ENCODE assay signal across 8 mouse cellular contexts in genomic region chr2:6167843-6168558, GRCm38 (mm10). TPM values are rescaled to one million over a fixed set of nuclear protein-coding genes. Genes with fewer than 3 reads are reported as not detected.
A peak's percentile ranks its signal among the peaks of the same experiment; 100 is the strongest.
DNase-seq lines count a peak whose midpoint lies in the region; ATAC-seq lines count a peak whose summit lies in the region.
"Had no signal": no experiment of that assay in that cellular context is flagged by ENCODE, and none has a peak within 500 bp of the region (broad histone marks: within the 10 kb centered on the region; RNA-seq: fewer than 3 reads in every experiment).

No protein-coding gene starts in this region.

- DNase-seq in Muller cell, postnatal 12 days (ENCODE audit: inconsistent ontology term), result peak; percentile 71
- DNase-seq in c-Kit-positive CD71-positive TER-119-positive erythroid progenitor cells, embryonic 14.5 days (ENCODE audit: low spot score), result peak; percentile 60
- DNase-seq in layer of hippocampus, postnatal 14 days (ENCODE audit: low spot score in 2 of 2), result peak; percentile 74 to 87
- DNase-seq in right cerebral cortex, postnatal 25 days, result peak; percentile 56

- no peaks in the 10 kb centered on the region for H3K27me3 ChIP-seq in forebrain, embryonic 13.5 days
- no peaks in the 10 kb centered on the region for H3K27me3 ChIP-seq in hindbrain, embryonic 16.5 days (replicated peaks; ENCODE audit: control insufficient read depth, insufficient read depth, low read length)
- H3K27me3 ChIP-seq: lung, embryonic 15.5 days had no signal

- H3K4me1 ChIP-seq in forebrain, embryonic 13.5 days, result no peaks in the 10 kb centered on the region
- no peaks in the 10 kb centered on the region for H3K4me1 ChIP-seq in hindbrain, embryonic 16.5 days (ENCODE audit: control insufficient read depth, insufficient read depth, low read depth, low read length)

- no peak overlapping the region for H3K4me2 ChIP-seq in forebrain, embryonic 13.5 days
- no peak overlapping the region for H3K4me2 ChIP-seq in hindbrain, embryonic 16.5 days (ENCODE audit: low read length)
- H3K4me2 ChIP-seq: lung, embryonic 15.5 days had no signal

- no peak overlapping the region for H3K27ac ChIP-seq in forebrain, embryonic 13.5 days
- no peak overlapping the region for H3K27ac ChIP-seq in hindbrain, embryonic 16.5 days (ENCODE audit: low read depth, low read length)
- H3K27ac ChIP-seq: lung, embryonic 15.5 days had no signal

- H3K4me3 ChIP-seq in forebrain, embryonic 13.5 days, result no peak overlapping the region
- no peak overlapping the region for H3K4me3 ChIP-seq in hindbrain, embryonic 16.5 days (ENCODE audit: low read length)
- H3K4me3 ChIP-seq: lung, embryonic 15.5 days had no signal

- no peak overlapping the region for H3K9ac ChIP-seq in forebrain, embryonic 13.5 days
- no peak overlapping the region for H3K9ac ChIP-seq in hindbrain, embryonic 16.5 days (ENCODE audit: low read depth, low read length)
- H3K9ac ChIP-seq: lung, embryonic 15.5 days had no signal

- peak; percentile 57 for ATAC-seq in forebrain, embryonic 13.5 days
- peak; percentile 45; the same call in 1 of the 2 replicates for ATAC-seq in hindbrain, embryonic 16.5 days
- ATAC-seq in megakaryocyte, adult 5-6 weeks (ENCODE audit: poor library complexity, severe bottlenecking), result peak; percentile 56

- no peaks in the 10 kb centered on the region for H3K9me3 ChIP-seq in forebrain, embryonic 13.5 days (replicated peaks)
- no peaks in the 10 kb centered on the region for H3K9me3 ChIP-seq in hindbrain, embryonic 16.5 days (ENCODE audit: control insufficient read depth, low read length)
- H3K9me3 ChIP-seq: lung, embryonic 15.5 days had no signal

- no peaks in the 10 kb centered on the region for H3K36me3 ChIP-seq in forebrain, embryonic 13.5 days (ENCODE audit: poor library complexity, severe bottlenecking)
- H3K36me3 ChIP-seq in hindbrain, embryonic 16.5 days (ENCODE audit: control insufficient read depth, insufficient read depth, low read length), result no peaks in the 10 kb centered on the region
- H3K36me3 ChIP-seq: lung, embryonic 15.5 days had no signal

- 28% methylated on average over 5 of the region's 5 CpGs for WGBS in forebrain, embryonic 13.5 days
- 29% methylated on average over 5 of the region's 5 CpGs for WGBS in hindbrain, embryonic 16.5 days

RNA-seq across cellular contexts. Expression of gene Proser2, which starts 38.0 kb away (rescaled TPM):
- 1.9 and 2.4 TPM in 2 replicates for polyA plus RNA-seq in forebrain, embryonic 13.5 days (2015; fragmentation: Nextera tagmentation; extraction: Ambion mirVana)
- polyA plus RNA-seq in hindbrain, embryonic 16.5 days (2015; fragmentation: Nextera tagmentation; extraction: Ambion mirVana), result 10.5 and 10.6 TPM in 2 replicates
- total RNA-seq in layer of hippocampus, postnatal 14 days (2021), result 1 to 10 TPM; 3.8 TPM
- not detected in 2 replicates for total RNA-seq in megakaryocyte, adult 5-6 weeks (2015)
- total RNA-seq in megakaryocyte, adult 5-6 weeks (2017), result 0.15 TPM in 1 of 2 replicates, not detected in the other

RNA-seq across cellular contexts. Expression of gene Echdc3, which starts 44.8 kb away (rescaled TPM):
- 1.2 and 1.6 TPM in 2 replicates for polyA plus RNA-seq in forebrain, embryonic 13.5 days (2015; fragmentation: Nextera tagmentation; extraction: Ambion mirVana)
- polyA plus RNA-seq in hindbrain, embryonic 16.5 days (2015; fragmentation: Nextera tagmentation; extraction: Ambion mirVana), result 1.9 TPM in 2 replicates
- under 1 TPM; 0.67 to 0.97 TPM for total RNA-seq in layer of hippocampus, postnatal 14 days (2021)
- total RNA-seq in megakaryocyte, adult 5-6 weeks (2015), result 0.18 and 1.2 TPM in 2 replicates
- not detected in 2 replicates for total RNA-seq in megakaryocyte, adult 5-6 weeks (2017)

Comparison
In these comparisons a context has a peak if more than half of its experiments do, and no peak if none do; other contexts are left out.
1. RNA of gene Proser2, which starts 38.0 kb away (total RNA-seq): 3.8 TPM in layer of hippocampus, postnatal 14 days; 0.15 TPM in megakaryocyte, adult 5-6 weeks; every median in the first group is over 4 times any median in the second.
2. Peak in every context shown above with its lines, with median percentiles within 50 percentile points of each other: DNase-seq and ATAC-seq.